Mouse (Mus musculus) CH12.LX (cell line): Measurements from ENCODE around the gene Mapkapk2. TPM values are rescaled to one million over a fixed set of nuclear protein-coding genes. Genes with fewer than 3 reads are reported as not detected.

ENCODE experiments used
- DNase-seq: peaks from one replicate; pipeline ENCODE4 v3.0.0-alpha.2; 2013; ENCODE audit errors: extremely low read depth
- H3K27ac ChIP-seq: 2 replicates; pipeline ENCODE4 v1.5.1; 2012; ENCODE audit warnings: low read depth, mild to moderate bottlenecking, control low read depth, moderate library complexity; ENCODE audit not compliant: insufficient read depth
- H3K27me3 ChIP-seq: replicated peaks from 2 replicates; pipeline ENCODE3; 2012; ENCODE audit warnings: inconsistent platforms
- H3K36me3 ChIP-seq, 2 experiments: replicated peaks in 1 of 2; 2 replicates each; pipeline versions ENCODE3 to v1.6.1; 2012; ENCODE audit warnings: inconsistent platforms in 1 of 2, low read length in 1 of 2, mild to moderate bottlenecking in 1 of 2, mixed read lengths in 1 of 2, moderate library complexity in 1 of 2; ENCODE audit not compliant: control insufficient read depth in 1 of 2, insufficient read depth in 1 of 2
- H3K4me1 ChIP-seq, 2 experiments: 2 replicates each; pipeline ENCODE4 v1.6.1; 2012; ENCODE audit warnings: inconsistent platforms in 1 of 2, moderate library complexity in 1 of 2; ENCODE audit not compliant: insufficient read depth in 2 of 2, control insufficient read depth in 1 of 2
- H3K4me2 ChIP-seq: 2 replicates; pipeline ENCODE4 v1.6.1; 2012; ENCODE audit warnings: low read depth, mild to moderate bottlenecking, control low read depth; ENCODE audit not compliant: poor library complexity, insufficient read depth, severe bottlenecking
- H3K4me3 ChIP-seq, 3 experiments: fragments of 150-350 bp in 1 of 3; sonication (generic) in 1 of 3; replicated peaks in 1 of 3; 2 replicates each; pipeline versions ENCODE3 to v1.5.1; 2011 to 2012; ENCODE audit warnings: low read depth in 2 of 3, low read length in 2 of 3, mild to moderate bottlenecking in 2 of 3, moderate library complexity in 2 of 3, control low read depth in 1 of 3, improper control_type of control experiment in 1 of 3, inconsistent platforms in 1 of 3, mixed read lengths in 1 of 3; ENCODE audit not compliant: poor library complexity in 1 of 3
- H3K79me2 ChIP-seq: replicated peaks from 2 replicates; pipeline ENCODE4 v1.6.1; 2012; ENCODE audit warnings: mild to moderate bottlenecking, moderate library complexity; ENCODE audit not compliant: control insufficient read depth, poor library complexity, insufficient read depth, severe bottlenecking; ENCODE audit errors: extremely low read depth
- H3K9ac ChIP-seq: 2 replicates; pipeline ENCODE4 v1.6.1; 2012; ENCODE audit warnings: low read depth, mild to moderate bottlenecking, control low read depth, moderate library complexity; ENCODE audit not compliant: insufficient read depth
- H3K9me3 ChIP-seq: replicated peaks from 2 replicates; pipeline ENCODE3; 2012; ENCODE audit warnings: low read length, inconsistent platforms, mixed read lengths
- CHD2 ChIP-seq: IDR thresholded peaks from 2 replicates; pipeline ENCODE4 v1.6.1; 2011; ENCODE audit warnings: low read length, improper control_type of control experiment
- ELF1 ChIP-seq: IDR thresholded peaks from 2 replicates; pipeline ENCODE4 v1.6.1; 2014; ENCODE audit warnings: low read depth, mild to moderate bottlenecking, inconsistent platforms, low read length, improper control_type of control experiment
- ETS1 ChIP-seq: conservative IDR thresholded peaks from 2 replicates; pipeline ENCODE4 v1.6.1; 2012; ENCODE audit warnings: low read depth, mild to moderate bottlenecking, inconsistent platforms, low read length, improper control_type of control experiment, moderate library complexity
- HCFC1 ChIP-seq: IDR thresholded peaks from 2 replicates; pipeline ENCODE4 v1.6.1; 2012; ENCODE audit warnings: low read depth, mild to moderate bottlenecking, inconsistent platforms, low read length, improper control_type of control experiment
- JUN ChIP-seq: IDR thresholded peaks from 2 replicates; pipeline ENCODE4 v1.6.1; 2011; ENCODE audit warnings: low read depth, mild to moderate bottlenecking, low read length, improper control_type of control experiment, moderate library complexity; ENCODE audit not compliant: insufficient read depth
- KAT2A ChIP-seq: IDR thresholded peaks from 2 replicates; pipeline ENCODE4 v1.6.1; 2012; ENCODE audit warnings: low read length, improper control_type of control experiment, inconsistent platforms; ENCODE audit not compliant: insufficient replicate concordance
- MAX ChIP-seq: IDR thresholded peaks from 2 replicates; pipeline ENCODE4 v1.6.1; 2011; ENCODE audit warnings: low read length, improper control_type of control experiment
- MAZ ChIP-seq: IDR thresholded peaks from 2 replicates; pipeline ENCODE4 v1.6.1; 2012; ENCODE audit warnings: low read depth, mild to moderate bottlenecking, inconsistent platforms, low read length, improper control_type of control experiment, moderate library complexity
- MEF2A ChIP-seq: IDR thresholded peaks from 2 replicates; pipeline ENCODE4 v1.6.1; 2014; ENCODE audit warnings: low read depth, mild to moderate bottlenecking, inconsistent platforms, low read length, improper control_type of control experiment, borderline replicate concordance
- MXI1 ChIP-seq: IDR thresholded peaks from 2 replicates; pipeline ENCODE4 v1.6.1; 2011; ENCODE audit warnings: mild to moderate bottlenecking, low read depth, low read length, improper control_type of control experiment
- NRF1 ChIP-seq: IDR thresholded peaks from 2 replicates; pipeline ENCODE4 v1.6.1; 2014; ENCODE audit warnings: low read depth, mild to moderate bottlenecking, inconsistent platforms, low read length, improper control_type of control experiment, moderate library complexity
- PAX5 ChIP-seq: IDR thresholded peaks from 2 replicates; pipeline ENCODE4 v1.6.1; 2012; ENCODE audit warnings: low read length, inconsistent platforms, mixed read lengths
- POLR2AphosphoS2 ChIP-seq: IDR thresholded peaks from 2 replicates; pipeline ENCODE4 v1.6.1; 2011; ENCODE audit warnings: low read depth, low read length, improper control_type of control experiment
- RAD21 ChIP-seq: IDR thresholded peaks from 2 replicates; pipeline ENCODE4 v1.6.1; 2011; ENCODE audit warnings: low read depth, mild to moderate bottlenecking, low read length, improper control_type of control experiment, moderate library complexity
- RCOR1 ChIP-seq: conservative IDR thresholded peaks from 2 replicates; pipeline ENCODE4 v1.6.1; 2012; ENCODE audit warnings: low read depth, mild to moderate bottlenecking, inconsistent platforms, low read length, improper control_type of control experiment
- SIN3A ChIP-seq: IDR thresholded peaks from 2 replicates; pipeline ENCODE4 v1.6.1; 2012; ENCODE audit warnings: low read length, improper control_type of control experiment, inconsistent platforms
- SMC3 ChIP-seq: IDR thresholded peaks from 2 replicates; pipeline ENCODE4 v1.6.1; 2011; ENCODE audit warnings: low read depth, low read length, improper control_type of control experiment
- UBTF ChIP-seq: IDR thresholded peaks from 2 replicates; pipeline ENCODE4 v1.6.1; 2012; ENCODE audit warnings: low read depth, mild to moderate bottlenecking, inconsistent platforms, low read length, improper control_type of control experiment, moderate library complexity
- USF1 ChIP-seq: IDR thresholded peaks from 2 replicates; pipeline ENCODE4 v1.6.1; 2014; ENCODE audit warnings: low read depth, mild to moderate bottlenecking, inconsistent platforms, low read length, improper control_type of control experiment
- USF2 ChIP-seq: conservative IDR thresholded peaks from 2 replicates; pipeline ENCODE4 v1.6.1; 2011; ENCODE audit warnings: low read depth, low read length, improper control_type of control experiment
- ZC3H11A ChIP-seq: IDR thresholded peaks from 2 replicates; pipeline ENCODE4 v1.6.1; 2012; ENCODE audit warnings: low read depth, mild to moderate bottlenecking, inconsistent platforms, low read length, improper control_type of control experiment
- ZKSCAN1 ChIP-seq: IDR thresholded peaks from 2 replicates; pipeline ENCODE4 v1.6.1; 2012; ENCODE audit warnings: low read depth, inconsistent platforms, low read length, improper control_type of control experiment, borderline replicate concordance
- ZMIZ1 ChIP-seq: IDR thresholded peaks from 2 replicates; pipeline ENCODE4 v1.6.1; 2012; ENCODE audit warnings: low read depth, mild to moderate bottlenecking, inconsistent platforms, low read length, improper control_type of control experiment
- ZNF384 ChIP-seq: IDR thresholded peaks from 2 replicates; pipeline ENCODE4 v1.6.1; 2012; ENCODE audit warnings: low read depth, low read length, improper control_type of control experiment, inconsistent platforms
- dilution Hi-C: fragments of 300-500 bp; cut with MboI; formaldehyde crosslinking; loops from 2 replicates; pipeline ENCODE4 v1.14.3; 2020; ENCODE audit warnings: low sequenced_read_pairs; ENCODE audit not compliant: extremely low pct_unique_long_range_greater_than_20kb, extremely low pct_ligation_motif_present
- in situ Hi-C: fragments of 300-500 bp; cut with MboI; formaldehyde crosslinking; loops from 3 replicates; pipeline ENCODE4 v1.14.3; 2019; ENCODE audit warnings: low sequenced_read_pairs, low pct_ligation_motif_present, low pct_unique_long_range_greater_than_20kb, mixed read lengths
- polyA plus RNA-seq: library from polyadenylated mRNA; unstranded; fragments of >175 nt; gene quantifications from 2 replicates; pipeline ENCODE4 v1.2.1, GENCODE M21; 2012; ENCODE audit warnings: low read depth; ENCODE audit not compliant: insufficient read length
- total RNA-seq, 2 experiments: library from RNA; depleted of rRNA; stranded (reverse); fragments of 300-350 nt in 1 of 2; fragments of >200 nt in 1 of 2; gene quantifications; 2 replicates each; pipeline ENCODE4 v1.2.3; 2012 to 2014

Mapkapk2 gene
- total and polyA plus RNA-seq, 3 experiments: 55.0 to 63.5 (median 62.9) TPM

GRCm38 (mm10) chr1:131068011-131068727 is 29.5 kb downstream of the Mapkapk2 start:
- H3K4me3 ChIP-seq: no peak overlapping the region
- in situ Hi-C loops: no loop called here
- peaks cover 0 to 23% of the 10 kb centered on the region in 2 experiments for H3K36me3 ChIP-seq

GRCm38 (mm10) chr1:131064202-131064601 is 33.4 kb downstream of the Mapkapk2 start:
- H3K9me3 ChIP-seq: no peaks in the 10 kb centered on the region
- no peak overlapping the region for H3K9ac ChIP-seq
- DNase-seq: no peak
- peaks cover 0 to 25% of the 10 kb centered on the region in 2 experiments for H3K36me3 ChIP-seq
- TF ChIP-seq HCFC1 (no peak), SIN3A (no peak), KAT2A (no peak), NRF1 (no peak), ZC3H11A (no peak), MAZ (no peak), USF1 (no peak), MAX (no peak)
- no peaks in the 10 kb centered on the region for H3K27me3 ChIP-seq
- in situ Hi-C loops: loop anchor here (5.0 kb wide), 1 partner anchor 33 kb away; the partner anchor contains the start of gene Mapkapk2
- H3K27ac ChIP-seq: no peak overlapping the region
- peaks cover 18 to 69% of the 10 kb centered on the region in 2 experiments for H3K4me1 ChIP-seq
- no peaks in the 10 kb centered on the region for H3K79me2 ChIP-seq
- dilution Hi-C loops: no loop called here
- H3K4me2 ChIP-seq: no peak overlapping the region
- no peak overlapping the region for H3K4me3 ChIP-seq

More at GRCm38 (mm10) chr1:131068011-131068727, 29.5 kb downstream of the Mapkapk2 start:
- no peak overlapping the region for H3K27ac ChIP-seq
- no peaks in the 10 kb centered on the region for H3K79me2 ChIP-seq
- H3K9ac ChIP-seq: no peak overlapping the region
- no peak overlapping the region for H3K4me2 ChIP-seq
- no peaks in the 10 kb centered on the region for H3K27me3 ChIP-seq
- no peak for TF ChIP-seq MXI1
- TF ChIP-seq RCOR1: no peak
- no peak for TF ChIP-seq PAX5
- TF ChIP-seq ETS1: no peak
- DNase-seq: no peak
- H3K4me1 ChIP-seq: peaks cover 16 to 60% of the 10 kb centered on the region in 2 experiments; a peak in 3 of 4 replicates
- dilution Hi-C loops: no loop called here
- H3K9me3 ChIP-seq: no peaks in the 10 kb centered on the region

DNA sequence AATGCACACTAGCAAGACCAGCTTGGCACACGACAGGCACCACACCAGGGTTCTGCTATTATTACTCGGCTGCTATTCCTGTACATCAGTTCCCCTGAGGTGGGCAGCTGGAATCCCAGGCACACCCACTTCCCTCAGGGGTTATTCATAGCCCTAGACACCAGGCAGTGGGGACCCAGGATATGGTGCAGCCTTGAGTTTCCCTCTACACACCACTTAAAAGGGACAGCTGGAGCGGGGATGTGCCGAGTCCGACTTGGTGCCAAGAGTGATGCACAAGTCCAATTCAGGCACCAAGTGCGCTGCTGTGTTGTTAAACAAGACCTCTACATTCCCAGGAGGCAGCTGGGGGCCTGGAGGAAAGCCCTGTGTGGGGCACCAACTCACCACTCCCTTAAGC is 34.8 kb downstream of the Mapkapk2 start:
- Histone ChIP-seq H3K4me1 (peaks cover 18 to 62% of the 10 kb centered on the region in 2 experiments), H3K4me2 (no peak overlapping the region), H3K79me2 (0 out of 2 replicates have a peak, but pooled peaks cover 2% of the 10 kb centered on the region), H3K27ac (no peak overlapping the region), H3K27me3 (no peaks in the 10 kb centered on the region), H3K9me3 (no peaks in the 10 kb centered on the region), H3K4me3 (no peak overlapping the region), H3K9ac (no peak overlapping the region), H3K36me3 (peaks cover under 1 to 27% of the 10 kb centered on the region in 2 experiments)
- in situ Hi-C loops: loop anchor here (5.0 kb wide), 1 partner anchor 34 kb away; the partner anchor contains the start of gene Mapkapk2
- TF ChIP-seq ZMIZ1 (no peak), SMC3 (no peak), ZKSCAN1 (no peak), UBTF (no peak), ZNF384 (no peak), SIN3A (no peak), MAZ (no peak), USF2 (no peak), POLR2AphosphoS2 (no peak), ELF1 (no peak), ETS1 (no peak), JUN (no peak), RAD21 (no peak), RCOR1 (no peak), MEF2A (no peak), CHD2 (no peak), NRF1 (no peak), KAT2A (no peak)
- no peak for DNase-seq
- dilution Hi-C loops: no loop called here
